In genomic region chr7:16804409-16805028, GRCm38 (mm10) we compare ENCODE assay signal across 8 mouse cellular contexts. TPM values are rescaled to one million over a fixed set of nuclear protein-coding genes. Genes with fewer than 3 reads are reported as not detected.
A peak's percentile ranks its signal among the peaks of the same experiment; 100 is the strongest.
DNase-seq lines count a peak whose midpoint lies in the region; ATAC-seq and TF ChIP-seq lines count a peak whose summit lies in the region.
"Had no signal": no experiment of that assay in that cellular context is flagged by ENCODE, and none has a peak within 500 bp of the region (broad histone marks: within the 10 kb centered on the region; RNA-seq: fewer than 3 reads in every experiment).

No protein-coding gene starts in this region.

- intact Hi-C loops in heart, postnatal 14 days (cut with DNase I) = no loop called here

- no peak overlapping the region for H3K4me2 ChIP-seq in midbrain, embryonic 16.5 days (ENCODE audit: low read length)
- no peak overlapping the region for H3K4me2 ChIP-seq in intestine, embryonic 16.5 days (ENCODE audit: low read depth, low read length)

- DNase-seq in midbrain, embryonic 10.5 days (ENCODE audit: low spot score) = peak; percentile 26
- DNase-seq in c-Kit-positive CD71-negative TER-119-negative erythroid progenitor cells, embryonic 14.5 days (ENCODE audit: low read depth) = peak; percentile 52
- no peak for DNase-seq in cerebellum, adult 11-12 months
- DNase-seq in heart, postnatal 14 days = no peak

- H3K27me3 ChIP-seq in midbrain, embryonic 10.5 days (ENCODE audit: low read depth, poor library complexity, severe bottlenecking) = peaks cover 1% of the 10 kb centered on the region; the same call in 1 of the 2 replicates
- H3K27me3 ChIP-seq in midbrain, embryonic 16.5 days (ENCODE audit: control insufficient read depth, insufficient read depth, low read depth, low read length) = no peaks in the 10 kb centered on the region
- no peaks in the 10 kb centered on the region for H3K27me3 ChIP-seq in intestine, embryonic 16.5 days (replicated peaks; ENCODE audit: control insufficient read depth, insufficient read depth, low read length)

- TF ChIP-seq CTCF in olfactory bulb, adult 2 months (IDR thresholded peaks at IDR 0.05; ENCODE audit: insufficient read depth, low read depth, low read length) = peak; percentile 25; the same call in 1 of the 2 replicates

- H3K9me3 ChIP-seq in midbrain, embryonic 10.5 days (replicated peaks) = no peaks in the 10 kb centered on the region; the same call in 1 of the 2 replicates
- H3K9me3 ChIP-seq in midbrain, embryonic 16.5 days (replicated peaks; ENCODE audit: control insufficient read depth, low read length, poor library complexity, severe bottlenecking) = no peaks in the 10 kb centered on the region
- no peaks in the 10 kb centered on the region for H3K9me3 ChIP-seq in intestine, embryonic 16.5 days (ENCODE audit: control insufficient read depth, low read length)

- H3K36me3 ChIP-seq in midbrain, embryonic 10.5 days = peaks cover 34% of the 10 kb centered on the region
- H3K36me3 ChIP-seq in midbrain, embryonic 16.5 days (ENCODE audit: control insufficient read depth, insufficient read depth, low read length) = peaks cover 4% of the 10 kb centered on the region
- H3K36me3 ChIP-seq in intestine, embryonic 16.5 days (ENCODE audit: control insufficient read depth, insufficient read depth, low read length) = no peaks in the 10 kb centered on the region

- H3K4me3 ChIP-seq in midbrain, embryonic 10.5 days = no peak overlapping the region
- no peak overlapping the region for H3K4me3 ChIP-seq in midbrain, embryonic 16.5 days (ENCODE audit: low read depth, low read length)
- H3K4me3 ChIP-seq in intestine, embryonic 16.5 days (ENCODE audit: low read length) = no peak overlapping the region
- H3K4me3 ChIP-seq in olfactory bulb, adult 2 months (ENCODE audit: insufficient read depth, low read depth, low read length) = no peak overlapping the region
- H3K4me3 ChIP-seq: erythroblast, embryonic 14.5 days had no signal

- H3K27ac ChIP-seq in midbrain, embryonic 10.5 days (replicated peaks) = no peak overlapping the region
- no peak overlapping the region for H3K27ac ChIP-seq in midbrain, embryonic 16.5 days (ENCODE audit: low read length)
- no peak overlapping the region for H3K27ac ChIP-seq in intestine, embryonic 16.5 days (ENCODE audit: low read length)
- no peak overlapping the region for H3K27ac ChIP-seq in olfactory bulb, adult 2 months (ENCODE audit: insufficient read depth, low read depth, low read length)

- no peak for ATAC-seq in midbrain, embryonic 16.5 days
- peak; percentile 43; the same call in 1 of the 2 replicates for ATAC-seq in intestine, embryonic 16.5 days

- 36% methylated on average over 8 of the region's 8 CpGs for WGBS in midbrain, embryonic 10.5 days
- WGBS in midbrain, embryonic 16.5 days = 33% methylated on average over 8 of the region's 8 CpGs
- WGBS in intestine, embryonic 16.5 days = 34% methylated on average over 8 of the region's 8 CpGs
- 28% methylated on average over 8 of the region's 8 CpGs for WGBS in olfactory bulb, adult 2 months

- H3K9ac ChIP-seq in midbrain, embryonic 16.5 days (ENCODE audit: low read depth, low read length) = no peak overlapping the region
- no peak overlapping the region for H3K9ac ChIP-seq in intestine, embryonic 16.5 days (ENCODE audit: low read depth, low read length)

- H3K4me1 ChIP-seq in midbrain, embryonic 10.5 days = no peaks in the 10 kb centered on the region
- H3K4me1 ChIP-seq in midbrain, embryonic 16.5 days (ENCODE audit: control insufficient read depth, insufficient read depth, low read length) = peaks cover 2% of the 10 kb centered on the region; the same call in 1 of the 2 replicates
- peaks cover 3% of the 10 kb centered on the region; the same call in 1 of the 2 replicates for H3K4me1 ChIP-seq in intestine, embryonic 16.5 days (ENCODE audit: control insufficient read depth, insufficient read depth, low read length)
- peaks cover 1% of the 10 kb centered on the region for H3K4me1 ChIP-seq in olfactory bulb, adult 2 months (ENCODE audit: control insufficient read depth, insufficient read depth, low read length)

- no peak for TF ChIP-seq POLR2A in olfactory bulb, adult 2 months (IDR thresholded peaks at IDR 0.05; ENCODE audit: insufficient read depth, low read depth, low read length)

RNA-seq across cellular contexts. Expression of gene Strn4, which starts 11.2 kb away (rescaled TPM):
- 108 and 137 TPM in 2 replicates for polyA plus RNA-seq in midbrain, embryonic 10.5 days (2016; fragmentation: Nextera tagmentation; extraction: Ambion mirVana)
- polyA plus RNA-seq in midbrain, embryonic 16.5 days (2015; fragmentation: Nextera tagmentation; extraction: Ambion mirVana) = 185 and 199 TPM in 2 replicates
- 68.9 and 72.3 TPM in 2 replicates for polyA plus RNA-seq in intestine, embryonic 16.5 days (2015; fragmentation: Nextera tagmentation; extraction: Ambion mirVana)
- not detected in 2 replicates for polyA plus RNA-seq in olfactory bulb, adult 2 months (2012; ENCODE audit: insufficient read depth, insufficient read length, low replicate concordance, missing spikeins)
- total RNA-seq in heart, postnatal 14 days (2021) = 10 to 100 TPM; 65.3 to 69.1 TPM

RNA-seq across cellular contexts. Expression of gene Fkrp, which starts 12.0 kb away (rescaled TPM):
- polyA plus RNA-seq in midbrain, embryonic 10.5 days (2016; fragmentation: Nextera tagmentation; extraction: Ambion mirVana) = 28.3 and 32.9 TPM in 2 replicates
- polyA plus RNA-seq in midbrain, embryonic 16.5 days (2015; fragmentation: Nextera tagmentation; extraction: Ambion mirVana) = 52.1 and 53.8 TPM in 2 replicates
- 20.3 and 22.3 TPM in 2 replicates for polyA plus RNA-seq in intestine, embryonic 16.5 days (2015; fragmentation: Nextera tagmentation; extraction: Ambion mirVana)
- not detected in 2 replicates for polyA plus RNA-seq in olfactory bulb, adult 2 months (2012; ENCODE audit: insufficient read depth, insufficient read length, low replicate concordance, missing spikeins)
- 10 to 100 TPM; 42.8 to 45.5 TPM for total RNA-seq in heart, postnatal 14 days (2021)

RNA-seq across cellular contexts. Expression of gene Slc1a5, which starts 23.4 kb away (rescaled TPM):
- 40.1 and 40.4 TPM in 2 replicates for polyA plus RNA-seq in midbrain, embryonic 10.5 days (2016; fragmentation: Nextera tagmentation; extraction: Ambion mirVana)
- polyA plus RNA-seq in midbrain, embryonic 16.5 days (2015; fragmentation: Nextera tagmentation; extraction: Ambion mirVana) = 10.1 and 10.7 TPM in 2 replicates
- polyA plus RNA-seq in intestine, embryonic 16.5 days (2015; fragmentation: Nextera tagmentation; extraction: Ambion mirVana) = 44.5 and 49.0 TPM in 2 replicates
- polyA plus RNA-seq in olfactory bulb, adult 2 months (2012; ENCODE audit: insufficient read depth, insufficient read length, low replicate concordance, missing spikeins) = not detected in 2 replicates
- 10 to 100 TPM; 26.5 to 35.4 TPM for total RNA-seq in heart, postnatal 14 days (2021)

RNA-seq across cellular contexts. Expression of gene Prkd2, which starts 38.2 kb away (rescaled TPM):
- polyA plus RNA-seq in midbrain, embryonic 10.5 days (2016; fragmentation: Nextera tagmentation; extraction: Ambion mirVana) = 11.1 and 11.8 TPM in 2 replicates
- 6.0 and 6.9 TPM in 2 replicates for polyA plus RNA-seq in midbrain, embryonic 16.5 days (2015; fragmentation: Nextera tagmentation; extraction: Ambion mirVana)
- 10.3 and 11.5 TPM in 2 replicates for polyA plus RNA-seq in intestine, embryonic 16.5 days (2015; fragmentation: Nextera tagmentation; extraction: Ambion mirVana)
- polyA plus RNA-seq in olfactory bulb, adult 2 months (2012; ENCODE audit: insufficient read depth, insufficient read length, low replicate concordance, missing spikeins) = not detected in 2 replicates
- 10 to 100 TPM; 35.3 to 35.9 TPM for total RNA-seq in heart, postnatal 14 days (2021)

Comparison
In these comparisons a context has a peak if more than half of its experiments do, and no peak if none do; other contexts are left out.
1. DNase-seq: peak in midbrain, embryonic 10.5 days (single experiment) and c-Kit-positive CD71-negative TER-119-negative erythroid progenitor cells, embryonic 14.5 days (single experiment); none in cerebellum, adult 11-12 months (single experiment) and heart, postnatal 14 days (0 of 2).
2. RNA of gene Slc1a5, which starts 23.4 kb away (polyA plus RNA-seq): 44.5 to 49.0 TPM in intestine, embryonic 16.5 days, 40.1 to 40.4 TPM in midbrain, embryonic 10.5 days and 10.1 to 10.7 TPM in midbrain, embryonic 16.5 days; not detected in olfactory bulb, adult 2 months; every median in the first group is over 10 times any median in the second.